Comparison of ENCODE assay signal across 19 mouse cellular contexts in genomic region chr7:142377233-142377925, GRCm38 (mm10). TPM values are rescaled to one million over a fixed set of nuclear protein-coding genes. Genes with fewer than 3 reads are reported as not detected.
DNase-seq lines count a peak whose midpoint lies in the region; ATAC-seq and TF ChIP-seq lines count a peak whose summit lies in the region.
"Had no signal": no experiment of that assay in that cellular context is flagged by ENCODE, and none has a peak within 500 bp of the region (broad histone marks: within the 10 kb centered on the region; RNA-seq: fewer than 3 reads in every experiment).

No protein-coding gene starts in this region.

- H3K9ac ChIP-seq in heart, embryonic 13.5 days = no peak overlapping the region
- H3K9ac ChIP-seq in liver, postnatal 0 days (replicated peaks) = 0 out of 2 replicates have a peak overlapping the region, but pooled peaks have one; percentile 38
- H3K9ac ChIP-seq in midbrain, embryonic 16.5 days (ENCODE audit: low read depth, low read length) = no peak overlapping the region
- H3K9ac ChIP-seq in hindbrain, embryonic 12.5 days = no peak overlapping the region
- H3K9ac ChIP-seq: embryonic facial prominence, embryonic 13.5 days; forebrain, embryonic 12.5 days; limb, embryonic 13.5 days; midbrain, embryonic 12.5 days had no signal

- peaks cover 78% of the 10 kb centered on the region for H3K36me3 ChIP-seq in heart, embryonic 13.5 days
- peaks cover 73% of the 10 kb centered on the region for H3K36me3 ChIP-seq in liver, postnatal 0 days (replicated peaks; ENCODE audit: insufficient read depth, low read length)
- peaks cover 54% of the 10 kb centered on the region for H3K36me3 ChIP-seq in midbrain, embryonic 16.5 days (ENCODE audit: control insufficient read depth, insufficient read depth, low read length)
- peaks cover 72% of the 10 kb centered on the region for H3K36me3 ChIP-seq in hindbrain, embryonic 12.5 days

- no peak for TF ChIP-seq POLR2A in bone marrow, adult 2 months (IDR thresholded peaks at IDR 0.05; ENCODE audit: borderline replicate concordance, control insufficient read depth, low read depth, low read length)

- H3K4me3 ChIP-seq in heart, embryonic 13.5 days = peak overlapping the region; percentile 3; the same call in 1 of the 2 replicates
- H3K4me3 ChIP-seq in bone marrow, adult 2 months (replicated peaks; ENCODE audit: control insufficient read depth, low read depth, low read length) = no peak overlapping the region
- H3K4me3 ChIP-seq in liver, postnatal 0 days (ENCODE audit: low read depth, low read length) = no peak overlapping the region
- no peak overlapping the region for H3K4me3 ChIP-seq in midbrain, embryonic 16.5 days (ENCODE audit: low read depth, low read length)
- no peak overlapping the region for H3K4me3 ChIP-seq in hindbrain, embryonic 12.5 days
- H3K4me3 ChIP-seq: embryonic facial prominence, embryonic 13.5 days; forebrain, embryonic 12.5 days; limb, embryonic 13.5 days; midbrain, embryonic 12.5 days had no signal

- TF ChIP-seq EP300 in liver, postnatal 0 days (IDR thresholded peaks at IDR 0.05; ENCODE audit: low read depth) = peak; percentile 99

- H3K27me3 ChIP-seq in heart, embryonic 13.5 days (replicated peaks) = peaks cover 9% of the 10 kb centered on the region
- H3K27me3 ChIP-seq in liver, postnatal 0 days (ENCODE audit: insufficient read depth, low read length) = peaks cover 9% of the 10 kb centered on the region; the same call in 1 of the 2 replicates
- H3K27me3 ChIP-seq in midbrain, embryonic 16.5 days (ENCODE audit: control insufficient read depth, insufficient read depth, low read depth, low read length) = peaks cover 9% of the 10 kb centered on the region
- H3K27me3 ChIP-seq in hindbrain, embryonic 12.5 days = peaks cover 17% of the 10 kb centered on the region

- DNase-seq in heart, postnatal 10 days = no peak
- no peak for DNase-seq in liver, postnatal 0 days
- DNase-seq in left cerebral cortex, adult 11 months (ENCODE audit: low spot score) = no peak
- DNase-seq: adrenal gland, postnatal 25 days; gastrocnemius, postnatal 36 days; heart, postnatal 36 days; kidney, postnatal 10 days; lung, postnatal 10 days; thymus, adult 2 months had no signal

- H3K4me2 ChIP-seq in heart, embryonic 13.5 days = peak overlapping the region; percentile 28
- peak overlapping the region; percentile 55 for H3K4me2 ChIP-seq in liver, postnatal 0 days (ENCODE audit: low read depth, low read length)
- H3K4me2 ChIP-seq in midbrain, embryonic 16.5 days (ENCODE audit: low read length) = no peak overlapping the region
- H3K4me2 ChIP-seq in hindbrain, embryonic 12.5 days (replicated peaks) = no peak overlapping the region
- H3K4me2 ChIP-seq: embryonic facial prominence, embryonic 13.5 days; forebrain, embryonic 12.5 days; limb, embryonic 13.5 days; midbrain, embryonic 12.5 days had no signal

- no peak for TF ChIP-seq CTCF in bone marrow, adult 2 months (IDR thresholded peaks at IDR 0.05; ENCODE audit: control insufficient read depth, insufficient read depth, low read length)
- TF ChIP-seq CTCF in liver, postnatal 0 days (IDR thresholded peaks at IDR 0.05; ENCODE audit: low read depth) = no peak

- H3K4me1 ChIP-seq in heart, embryonic 13.5 days = peaks cover 40% of the 10 kb centered on the region
- peaks cover 2% of the 10 kb centered on the region; the same call in 1 of the 2 replicates for H3K4me1 ChIP-seq in bone marrow, adult 2 months (ENCODE audit: control insufficient read depth, insufficient read depth, low read length)
- H3K4me1 ChIP-seq in liver, postnatal 0 days (ENCODE audit: insufficient read depth) = peaks cover 15% of the 10 kb centered on the region
- no peaks in the 10 kb centered on the region; the same call in 1 of the 2 replicates for H3K4me1 ChIP-seq in midbrain, embryonic 16.5 days (ENCODE audit: control insufficient read depth, insufficient read depth, low read length)
- H3K4me1 ChIP-seq in hindbrain, embryonic 12.5 days = peaks cover 3% of the 10 kb centered on the region
- H3K4me1 ChIP-seq: midbrain, embryonic 12.5 days had no signal

- no peak overlapping the region for H3K27ac ChIP-seq in heart, embryonic 13.5 days (replicated peaks)
- peak overlapping the region; percentile 40 for H3K27ac ChIP-seq in bone marrow, adult 2 months (ENCODE audit: control insufficient read depth, insufficient read depth, low read depth, low read length, poor library complexity)
- peak overlapping the region; percentile 57; the same call in 1 of the 2 replicates for H3K27ac ChIP-seq in liver, postnatal 0 days (ENCODE audit: low read depth)
- H3K27ac ChIP-seq in midbrain, embryonic 16.5 days (ENCODE audit: low read length) = no peak overlapping the region
- H3K27ac ChIP-seq in hindbrain, embryonic 12.5 days = no peak overlapping the region
- H3K27ac ChIP-seq: embryonic facial prominence, embryonic 13.5 days; forebrain, embryonic 12.5 days; limb, embryonic 13.5 days; midbrain, embryonic 12.5 days had no signal

- intact Hi-C loops in heart, postnatal 10 days (cut with DNase I) = no loop called here

- no peak for ATAC-seq in heart, embryonic 13.5 days (ENCODE audit: extremely low read depth, insufficient number of reproducible peaks, low FRiP score, low TSS enrichment)
- peak; percentile 65 for ATAC-seq in erythroid progenitor cell, adult 5-6 weeks (replicated peaks; ENCODE audit: low FRiP score, poor library complexity, severe bottlenecking)
- peak; percentile 58 for ATAC-seq in liver, postnatal 0 days
- no peak for ATAC-seq in midbrain, embryonic 16.5 days
- ATAC-seq in hindbrain, embryonic 12.5 days (ENCODE audit: low FRiP score) = no peak
- ATAC-seq: inflammation-experienced regulatory T-cells, adult 6 months had no signal

- 72% methylated on average over 14 of the region's 14 CpGs for whole genome bisulfite sequencing in heart, embryonic 13.5 days
- 71% methylated on average over 14 of the region's 14 CpGs for WGBS in bone marrow, adult 2 months
- WGBS in liver, postnatal 0 days (ENCODE audit: insufficient replicate concordance) = 45% methylated on average over 14 of the region's 14 CpGs
- WGBS in midbrain, embryonic 16.5 days = 92% methylated on average over 14 of the region's 14 CpGs
- WGBS in hindbrain, embryonic 12.5 days = 94% methylated on average over 14 of the region's 14 CpGs

- H3K9me3 ChIP-seq in heart, embryonic 13.5 days = no peaks in the 10 kb centered on the region
- no peaks in the 10 kb centered on the region for H3K9me3 ChIP-seq in liver, postnatal 0 days (ENCODE audit: low read length)
- H3K9me3 ChIP-seq in midbrain, embryonic 16.5 days (replicated peaks; ENCODE audit: control insufficient read depth, low read length, poor library complexity, severe bottlenecking) = no peaks in the 10 kb centered on the region
- no peaks in the 10 kb centered on the region for H3K9me3 ChIP-seq in hindbrain, embryonic 12.5 days (replicated peaks)
- H3K9me3 ChIP-seq: embryonic facial prominence, embryonic 13.5 days; forebrain, embryonic 12.5 days; limb, embryonic 13.5 days; midbrain, embryonic 12.5 days had no signal

RNA-seq across cellular contexts. Expression of gene Ifitm10, which starts 3.8 kb away (rescaled TPM):
- polyA plus RNA-seq in heart, embryonic 13.5 days (2015; fragmentation: Nextera tagmentation; extraction: Ambion mirVana) = 6.5 and 7.5 TPM in 2 replicates
- 1 to 10 TPM; 1.0 to 1.1 TPM for total RNA-seq in heart, postnatal 10 days (2021)
- 1.6 and 6.2 TPM in 2 replicates for polyA plus RNA-seq in bone marrow, adult 2 months (2011; ENCODE audit: insufficient read depth, insufficient read length, low replicate concordance, missing spikeins)
- not detected in 2 replicates for total RNA-seq in erythroid progenitor cell, adult 5-6 weeks (2015; ENCODE audit: low replicate concordance)
- not detected in 2 replicates for total RNA-seq in erythroid progenitor cell, adult 5-6 weeks (2017; ENCODE audit: low replicate concordance)
- polyA plus RNA-seq in liver, postnatal 0 days (2015; fragmentation: Nextera tagmentation; extraction: Ambion mirVana) = 2.1 and 2.2 TPM in 2 replicates
- 11.3 and 14.1 TPM in 2 replicates for polyA plus RNA-seq in midbrain, embryonic 16.5 days (2015; fragmentation: Nextera tagmentation; extraction: Ambion mirVana)
- 0.82 and 1.3 TPM in 2 replicates for polyA plus RNA-seq in hindbrain, embryonic 12.5 days (2016; fragmentation: Nextera tagmentation; extraction: Ambion mirVana)

RNA-seq across cellular contexts. Expression of gene Gm49369, which starts 5.1 kb away (rescaled TPM):
- 2.3 TPM in 1 of 2 replicates, not detected in the other for polyA plus RNA-seq in heart, embryonic 13.5 days (2015; fragmentation: Nextera tagmentation; extraction: Ambion mirVana)
- 1 to 10 TPM; 1.7 to 5.1 TPM for total RNA-seq in heart, postnatal 10 days (2021)
- not detected in 2 replicates for polyA plus RNA-seq in bone marrow, adult 2 months (2011; ENCODE audit: insufficient read depth, insufficient read length, low replicate concordance, missing spikeins)
- not detected in 2 replicates for total RNA-seq in erythroid progenitor cell, adult 5-6 weeks (2015; ENCODE audit: low replicate concordance)
- total RNA-seq in erythroid progenitor cell, adult 5-6 weeks (2017; ENCODE audit: low replicate concordance) = 143 and 216 TPM in 2 replicates
- polyA plus RNA-seq in liver, postnatal 0 days (2015; fragmentation: Nextera tagmentation; extraction: Ambion mirVana) = not detected in 2 replicates
- polyA plus RNA-seq in midbrain, embryonic 16.5 days (2015; fragmentation: Nextera tagmentation; extraction: Ambion mirVana) = 2.5 and 3.4 TPM in 2 replicates
- not detected in 2 replicates for polyA plus RNA-seq in hindbrain, embryonic 12.5 days (2016; fragmentation: Nextera tagmentation; extraction: Ambion mirVana)
- polyA plus RNA-seq: embryonic facial prominence, embryonic 13.5 days; limb, embryonic 13.5 days; midbrain, embryonic 12.5 days had no signal

RNA-seq across cellular contexts. Expression of gene Ctsd, which starts 10.5 kb away (rescaled TPM):
- 443 and 485 TPM in 2 replicates for polyA plus RNA-seq in heart, embryonic 13.5 days (2015; fragmentation: Nextera tagmentation; extraction: Ambion mirVana)
- 100 to 1,000 TPM; 501 to 525 TPM for total RNA-seq in heart, postnatal 10 days (2021)
- polyA plus RNA-seq in bone marrow, adult 2 months (2011; ENCODE audit: insufficient read depth, insufficient read length, low replicate concordance, missing spikeins) = 137 and 308 TPM in 2 replicates
- total RNA-seq in erythroid progenitor cell, adult 5-6 weeks (2015; ENCODE audit: low replicate concordance) = 207 and 227 TPM in 2 replicates
- total RNA-seq in erythroid progenitor cell, adult 5-6 weeks (2017; ENCODE audit: low replicate concordance) = 161 and 184 TPM in 2 replicates
- 311 and 324 TPM in 2 replicates for polyA plus RNA-seq in liver, postnatal 0 days (2015; fragmentation: Nextera tagmentation; extraction: Ambion mirVana)
- polyA plus RNA-seq in midbrain, embryonic 16.5 days (2015; fragmentation: Nextera tagmentation; extraction: Ambion mirVana) = 243 and 289 TPM in 2 replicates
- polyA plus RNA-seq in hindbrain, embryonic 12.5 days (2016; fragmentation: Nextera tagmentation; extraction: Ambion mirVana) = 213 and 215 TPM in 2 replicates

RNA-seq across cellular contexts. Expression of gene Syt8, which starts 57.3 kb away (rescaled TPM):
- polyA plus RNA-seq in heart, embryonic 13.5 days (2015; fragmentation: Nextera tagmentation; extraction: Ambion mirVana) = 0.19 and 0.41 TPM in 2 replicates
- not detected for total RNA-seq in heart, postnatal 10 days (2021)
- 2.5 TPM in 1 of 2 replicates, not detected in the other for polyA plus RNA-seq in bone marrow, adult 2 months (2011; ENCODE audit: insufficient read depth, insufficient read length, low replicate concordance, missing spikeins)
- total RNA-seq in erythroid progenitor cell, adult 5-6 weeks (2015; ENCODE audit: low replicate concordance) = not detected in 2 replicates
- not detected in 2 replicates for total RNA-seq in erythroid progenitor cell, adult 5-6 weeks (2017; ENCODE audit: low replicate concordance)
- polyA plus RNA-seq in liver, postnatal 0 days (2015; fragmentation: Nextera tagmentation; extraction: Ambion mirVana) = not detected in 2 replicates
- polyA plus RNA-seq in midbrain, embryonic 16.5 days (2015; fragmentation: Nextera tagmentation; extraction: Ambion mirVana) = not detected in 2 replicates
- polyA plus RNA-seq in hindbrain, embryonic 12.5 days (2016; fragmentation: Nextera tagmentation; extraction: Ambion mirVana) = 0.30 TPM in 1 of 2 replicates, not detected in the other
- total RNA-seq: adrenal gland, postnatal 25 days; gastrocnemius, postnatal 36 days; heart, postnatal 36 days had no signal
- polyA plus RNA-seq: forebrain, embryonic 12.5 days; inflammation-experienced regulatory T-cells, adult 6 months had no signal

Comparison
In these comparisons a context has a peak if more than half of its experiments do, and no peak if none do; other contexts are left out.
1. ATAC-seq: peak in erythroid progenitor cell, adult 5-6 weeks (single experiment) and liver, postnatal 0 days (single experiment); none in heart, embryonic 13.5 days (single experiment), midbrain, embryonic 16.5 days (single experiment) and hindbrain, embryonic 12.5 days (single experiment).
2. H3K27ac ChIP-seq: peak in bone marrow, adult 2 months (single experiment) and liver, postnatal 0 days (single experiment); none in heart, embryonic 13.5 days (single experiment), midbrain, embryonic 16.5 days (single experiment) and hindbrain, embryonic 12.5 days (single experiment).
3. H3K4me2 ChIP-seq: peak in heart, embryonic 13.5 days (single experiment) and liver, postnatal 0 days (single experiment); none in midbrain, embryonic 16.5 days (single experiment) and hindbrain, embryonic 12.5 days (single experiment).